Mouse (Mus musculus) hindlimb bud, embryonic 11.5 days (tissue): ENCODE data around the gene St6galnac3.

Source experiments
- DNase-seq: peaks from one replicate; pipeline ENCODE4 v3.0.0-alpha.2; 2012; ENCODE audit warnings: low read depth, low spot score; ENCODE audit errors: extremely low spot score

The St6galnac3 gene

GRCm38 (mm10) chr3:153734741-153735140 lies 9.8 kb upstream of the St6galnac3 start:
- no peak for DNase-seq

GRCm38 (mm10) chr3:153733364-153734159 lies 8.6 kb upstream of the St6galnac3 start:
- no peak for DNase-seq

GRCm38 (mm10) chr3:153732749-153733148 lies 7.8 kb upstream of the St6galnac3 start:
- no peak for DNase-seq

- DNase-seq, result no peak
Measured at GRCm38 (mm10) chr3:153732035-153732434, 7.1 kb upstream of the St6galnac3 start.

GRCm38 (mm10) chr3:153728577-153728976 lies 3.6 kb upstream of the St6galnac3 start:
- no peak for DNase-seq

- no peak for DNase-seq
Measured at GRCm38 (mm10) chr3:153723467-153724079, 1.4 kb downstream of the St6galnac3 start.

- DNase-seq, result no peak
Measured at GRCm38 (mm10) chr3:153721525-153721924, 3.4 kb downstream of the St6galnac3 start.

GRCm38 (mm10) chr3:153720922-153721321 lies 4.1 kb downstream of the St6galnac3 start:
- DNase-seq, result no peak

GRCm38 (mm10) chr3:153720296-153720695 lies 4.7 kb downstream of the St6galnac3 start:
- no peak for DNase-seq

GRCm38 (mm10) chr3:153719256-153719970 lies 5.6 kb downstream of the St6galnac3 start:
- no peak for DNase-seq

GRCm38 (mm10) chr3:153718724-153719123 lies 6.2 kb downstream of the St6galnac3 start:
- DNase-seq, result no peak

- DNase-seq, result no peak
Measured at GRCm38 (mm10) chr3:153717742-153718141, 7.2 kb downstream of the St6galnac3 start.

GRCm38 (mm10) chr3:153715646-153716045 lies 9.3 kb downstream of the St6galnac3 start:
- no peak for DNase-seq

- DNase-seq, result no peak
Measured at GRCm38 (mm10) chr3:153710545-153710944, 14.4 kb downstream of the St6galnac3 start.

GRCm38 (mm10) chr3:153707687-153708086 lies 17.3 kb downstream of the St6galnac3 start:
- DNase-seq, result no peak

- no peak for DNase-seq
Measured at GRCm38 (mm10) chr3:153706901-153707300, 18.1 kb downstream of the St6galnac3 start.

GRCm38 (mm10) chr3:153701752-153702740 lies 22.9 kb downstream of the St6galnac3 start:
- no peak for DNase-seq

- DNase-seq, result no peak
Measured at GRCm38 (mm10) chr3:153701172-153701571, 23.8 kb downstream of the St6galnac3 start.

- DNase-seq, result no peak
Measured at GRCm38 (mm10) chr3:153699086-153699485, 25.9 kb downstream of the St6galnac3 start.

- DNase-seq, result no peak
Measured at GRCm38 (mm10) chr3:153692978-153693377, 32.0 kb downstream of the St6galnac3 start.
